Mouse (Mus musculus) heart, postnatal 25 days (tissue): ENCODE results near the gene Olfr695. TPM values are rescaled to one million over a fixed set of nuclear protein-coding genes. Genes with fewer than 3 reads are reported as not detected.
"Not testable (repeated sequence)": the region's sequence is repeated elsewhere in the genome, so short reads cannot be mapped to it uniquely, and the experiment has no call there.

Experiments used
- DNase-seq: peaks from one replicate; pipeline ENCODE4 v3.0.0; 2022; ENCODE audit warnings: low spot score
- intact Hi-C: fragments of 180-260 bp; cut with DNase I; formaldehyde crosslinking; loops from one replicate; pipeline ENCODE4 v1.15.1; 2025
- total RNA-seq, 2 experiments: library from RNA; stranded (reverse); gene quantifications; 2 replicates each; pipeline ENCODE4 v1.2.3; 2021

Olfr695 gene
- total RNA-seq = not detected

DNA sequence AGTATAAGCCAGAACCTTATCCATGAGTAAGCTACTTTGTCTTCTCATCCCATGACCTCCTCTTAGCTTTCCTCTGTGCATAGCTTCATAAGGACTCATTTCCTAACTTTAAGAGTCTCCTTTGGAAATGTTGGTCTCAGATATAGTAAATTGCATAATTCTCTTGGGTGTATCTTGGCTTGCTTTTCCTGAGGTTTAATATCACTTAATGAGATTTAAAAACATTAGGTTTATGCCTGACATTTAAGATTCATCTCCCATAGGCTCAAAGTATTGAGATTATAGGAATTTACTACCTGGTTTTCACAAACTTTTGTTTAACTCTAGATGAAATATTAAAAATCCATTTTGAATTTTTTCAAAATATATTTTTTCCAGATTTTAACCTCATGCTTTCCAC lies at the start of gene Olfr695:
Olfr695 (minus strand) TSS at position 101 of the 400 bp plus-strand sequence.
- intact Hi-C loops = no loop called here

DNA sequence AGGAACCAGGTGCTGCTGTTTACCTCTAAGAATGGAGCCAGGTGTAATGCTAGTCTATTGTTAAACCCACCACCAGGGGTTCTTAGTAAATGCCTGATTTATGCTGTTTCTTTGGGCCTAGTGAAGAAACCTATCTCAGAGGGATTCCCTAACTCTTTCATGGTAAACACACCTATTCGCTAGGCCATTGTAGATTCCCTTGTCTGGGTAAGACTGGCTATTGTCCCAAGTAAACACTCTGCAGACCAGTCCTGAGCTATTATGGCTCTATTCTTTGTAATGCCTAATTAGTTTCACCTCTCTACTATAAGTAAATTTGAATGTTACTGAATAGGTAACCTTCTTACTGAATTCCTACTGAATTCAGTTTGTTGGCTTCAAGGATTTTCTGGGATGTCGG lies 44.8 kb upstream of the Olfr695 start:
- intact Hi-C loops = not testable (repeated sequence)

More for the DNA sequence above, at the start of gene Olfr695:
- DNase-seq = no peak

DNA sequence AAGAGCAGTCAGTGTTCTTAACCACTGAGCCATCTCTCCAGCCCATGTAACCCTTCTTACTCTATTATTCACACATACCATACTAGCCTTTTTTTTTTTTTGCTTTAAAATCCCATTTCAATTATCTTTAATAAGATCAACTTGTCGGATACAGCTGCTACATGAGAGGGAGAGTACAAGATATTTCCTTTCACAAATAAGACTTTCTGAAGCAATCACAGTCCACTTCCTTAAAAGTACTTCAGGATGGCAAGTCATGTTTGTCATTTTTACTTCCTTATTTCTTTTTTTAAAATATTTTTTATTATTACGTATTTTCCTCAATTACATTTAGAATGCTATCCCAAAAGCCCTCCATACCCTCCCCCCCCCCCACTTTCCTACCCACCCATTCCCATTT lies 42.6 kb upstream of the Olfr695 start:
- intact Hi-C loops = no loop called here
- no peak for DNase-seq

More for the DNA sequence above, 44.8 kb upstream of the Olfr695 start:
- DNase-seq = not testable (repeated sequence)

DNA sequence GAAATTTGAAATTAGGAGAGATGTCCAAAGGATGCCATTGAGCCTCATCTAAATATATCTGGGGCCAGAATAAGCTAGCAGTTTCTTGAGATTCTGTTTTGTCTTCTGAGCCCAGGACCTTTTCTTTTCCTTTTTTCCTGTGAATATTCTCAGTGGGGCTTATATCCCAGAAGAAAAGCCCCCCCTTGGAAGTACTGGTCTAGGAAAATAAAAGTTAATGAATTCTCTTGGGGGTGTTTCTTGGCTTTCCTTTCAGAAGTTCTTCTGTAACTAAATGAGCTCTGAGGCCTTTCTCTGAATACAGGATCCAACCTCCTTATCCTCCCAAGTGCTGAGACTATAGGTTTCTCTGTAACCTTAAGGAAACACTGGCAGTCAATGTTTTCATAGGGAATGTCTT lies 39.1 kb upstream of the Olfr695 start, which contains the start of gene Olfr698:
Olfr698 (minus strand) TSS at position 101 of the 400 bp plus-strand sequence.
- intact Hi-C loops = no loop called here

DNA sequence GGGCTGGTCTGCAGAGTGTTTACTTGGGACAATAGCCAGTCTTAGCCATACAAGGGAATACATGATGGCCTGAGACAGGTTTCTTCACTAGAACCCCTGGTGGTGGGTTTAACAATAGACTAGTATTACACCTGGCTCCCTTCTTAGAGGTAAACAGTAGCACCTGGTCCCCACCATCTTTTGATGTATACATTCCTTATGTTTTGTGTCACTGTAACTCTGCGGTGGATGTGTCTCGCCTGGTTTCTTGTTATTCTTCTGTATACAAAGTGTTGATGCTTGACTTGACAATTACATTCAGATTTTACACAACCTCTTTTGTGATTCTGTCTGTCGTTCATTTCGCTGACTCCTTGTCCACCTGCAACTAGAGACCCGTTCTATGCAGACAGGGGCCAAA lies 29.6 kb upstream of the Olfr695 start:
- no peak for DNase-seq
- intact Hi-C loops = no loop called here

More for the DNA sequence above, 39.1 kb upstream of the Olfr695 start, which contains the start of gene Olfr698:
- DNase-seq = no peak

DNA sequence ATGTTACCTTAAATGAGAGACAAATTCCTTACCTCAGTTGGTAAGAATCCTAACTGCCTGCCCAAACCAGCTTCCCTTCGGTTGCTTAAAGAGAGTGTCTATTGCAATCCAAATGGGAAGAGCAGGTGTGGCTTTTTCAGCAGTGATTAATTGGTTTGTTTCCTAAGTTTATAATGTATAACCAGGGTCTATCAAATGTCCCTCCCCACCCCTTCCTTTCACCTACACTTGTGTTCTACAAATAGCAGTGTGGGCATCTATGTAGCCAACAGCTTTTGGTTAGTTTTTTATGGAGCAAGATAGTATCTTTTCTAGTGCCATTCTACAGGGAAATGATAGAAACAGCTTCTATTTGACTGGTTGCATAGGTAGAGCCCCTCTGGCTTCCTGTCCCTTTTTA lies 26.1 kb upstream of the Olfr695 start, which contains the start of gene Olfr697:
Olfr697 (minus strand) TSS at position 101 of the 400 bp plus-strand sequence.
- no peak for DNase-seq
- intact Hi-C loops = no loop called here

DNA sequence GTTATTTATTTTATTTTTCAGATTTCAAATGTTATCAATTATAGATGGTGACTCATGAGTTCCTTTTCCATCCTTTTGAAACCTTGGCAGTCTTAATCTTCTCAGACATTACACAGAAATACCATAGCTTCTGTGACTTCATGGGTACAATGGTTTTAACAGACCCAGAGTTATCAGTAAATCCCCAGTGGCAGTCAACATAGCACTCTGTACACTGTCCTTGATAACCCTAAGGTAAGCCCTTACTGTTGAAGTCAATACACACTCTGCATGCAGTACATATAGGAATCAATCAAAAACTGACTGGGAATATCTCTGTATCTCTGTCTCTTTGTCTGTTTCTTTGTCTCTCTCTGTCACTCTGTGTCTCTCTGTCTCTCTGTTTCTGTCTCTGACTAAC lies 20.8 kb upstream of the Olfr695 start:
- intact Hi-C loops = no loop called here
- DNase-seq = no peak

DNA sequence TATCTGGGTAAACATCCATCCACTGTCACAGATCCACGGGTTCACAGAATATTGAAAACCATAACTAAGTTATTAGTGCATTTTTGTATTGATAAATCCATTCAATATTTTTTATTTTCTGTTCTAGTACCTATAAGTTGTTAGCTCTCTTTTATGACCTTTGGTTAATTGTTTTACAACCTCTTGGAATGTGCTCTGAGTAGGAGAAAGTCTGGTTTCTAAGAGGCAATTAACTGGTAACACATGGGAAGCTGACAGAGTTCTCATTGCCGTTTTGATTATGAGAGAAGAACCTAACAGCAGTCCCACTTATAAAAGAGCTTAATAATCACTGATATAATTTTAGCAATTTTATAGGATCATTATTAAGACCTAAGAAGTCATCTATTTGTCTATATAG lies 17.5 kb upstream of the Olfr695 start:
- intact Hi-C loops = no loop called here
- no peak for DNase-seq

DNA sequence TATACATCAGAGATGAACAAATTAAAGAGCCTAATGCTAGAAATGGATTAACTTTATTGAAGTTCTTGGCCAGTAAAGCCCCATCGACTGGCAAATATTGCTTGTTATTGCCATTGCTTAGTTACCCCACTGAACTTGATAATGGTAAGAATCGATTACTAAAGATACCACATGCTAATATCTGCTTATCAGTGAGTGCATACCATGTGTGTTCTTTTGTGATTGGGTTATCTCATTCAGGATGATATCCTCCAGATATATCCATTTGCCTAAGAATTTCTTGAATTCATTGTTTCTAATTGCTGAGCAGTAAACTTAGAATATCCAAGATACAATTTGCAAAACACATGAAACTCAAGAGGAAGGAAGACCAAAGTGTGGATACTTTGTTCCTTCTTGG lies 9.5 kb upstream of the Olfr695 start:
- DNase-seq, intact Hi-C loops: not testable (repeated sequence)

DNA sequence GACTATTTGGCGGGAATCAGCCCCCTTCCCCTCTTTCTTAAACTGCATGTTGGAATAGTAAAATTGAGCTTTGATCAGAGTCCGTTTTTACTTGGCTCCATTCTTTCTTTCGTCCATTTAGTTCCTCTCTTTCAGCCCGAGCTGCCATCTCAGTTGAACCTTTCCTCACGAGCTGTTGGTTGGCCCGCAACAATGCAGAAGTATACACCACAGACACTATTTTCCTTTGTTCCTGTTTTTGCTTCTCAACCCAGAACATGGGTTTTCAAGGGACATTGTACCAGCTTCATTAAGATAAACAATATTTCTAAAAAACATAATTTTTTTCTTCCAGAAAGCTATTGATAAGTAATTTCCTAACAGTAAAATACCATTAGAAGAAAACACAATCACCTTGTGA lies 4.7 kb downstream of the Olfr695 start:
- intact Hi-C loops = no loop called here
- DNase-seq = no peak

DNA sequence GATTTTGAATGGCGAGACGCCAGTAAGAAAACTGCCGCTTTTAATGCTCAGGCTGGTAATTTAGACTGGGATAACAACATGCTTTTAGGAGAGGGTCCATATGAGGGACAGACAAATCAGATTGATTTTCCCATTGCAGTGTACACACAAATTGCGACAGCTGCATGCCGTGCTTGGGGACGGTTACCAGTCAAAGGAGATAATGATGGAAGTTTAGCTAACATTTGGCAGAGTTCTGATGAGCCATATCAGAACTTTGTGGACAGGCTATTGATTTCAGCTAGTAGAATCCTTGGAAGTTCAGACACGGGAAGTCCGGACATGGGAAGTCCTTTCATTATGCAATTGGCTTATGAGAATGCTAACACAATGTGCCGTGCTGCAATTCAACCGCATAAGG lies 8.5 kb downstream of the Olfr695 start:
- DNase-seq, intact Hi-C loops: not testable (repeated sequence)

DNA sequence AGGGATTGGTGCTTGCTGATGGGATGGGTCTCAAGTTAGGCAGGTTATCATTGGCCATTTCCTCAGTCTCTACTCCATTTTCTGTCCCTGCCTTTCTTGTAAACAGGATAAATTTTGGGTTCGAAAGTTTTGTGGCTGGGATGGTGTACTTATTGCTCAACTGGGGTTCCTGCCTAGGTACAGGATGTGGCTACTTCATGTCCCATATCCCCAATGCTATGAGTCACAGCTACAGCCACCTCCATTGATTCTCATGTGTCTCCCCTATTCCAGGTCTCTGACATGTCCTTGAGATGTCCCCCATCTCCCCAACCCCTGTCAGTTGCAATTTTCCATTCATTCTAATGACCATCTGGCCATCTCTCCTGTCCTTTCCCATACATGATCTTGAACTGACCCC lies 19.3 kb downstream of the Olfr695 start:
- intact Hi-C loops = no loop called here
- DNase-seq = no peak

DNA sequence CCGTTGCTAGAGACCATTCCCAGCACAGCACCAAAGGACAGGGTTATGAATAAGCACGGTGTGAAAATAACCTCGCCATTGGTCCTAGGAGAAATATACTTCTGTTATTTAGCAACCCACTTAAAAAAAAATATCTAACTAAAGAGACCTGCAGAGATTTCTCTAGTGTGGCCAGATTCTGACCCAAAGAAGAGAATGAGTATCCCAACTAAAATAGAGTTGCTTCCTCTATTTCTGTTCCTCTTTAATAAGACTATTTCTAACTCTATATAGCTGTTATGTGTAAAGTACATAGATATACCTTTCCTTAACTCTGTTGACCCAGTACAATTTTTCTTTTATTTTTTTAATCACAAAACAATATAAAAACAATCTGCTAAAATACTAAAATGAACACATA lies 23.2 kb downstream of the Olfr695 start:
- intact Hi-C loops = no loop called here
- DNase-seq = no peak

DNA sequence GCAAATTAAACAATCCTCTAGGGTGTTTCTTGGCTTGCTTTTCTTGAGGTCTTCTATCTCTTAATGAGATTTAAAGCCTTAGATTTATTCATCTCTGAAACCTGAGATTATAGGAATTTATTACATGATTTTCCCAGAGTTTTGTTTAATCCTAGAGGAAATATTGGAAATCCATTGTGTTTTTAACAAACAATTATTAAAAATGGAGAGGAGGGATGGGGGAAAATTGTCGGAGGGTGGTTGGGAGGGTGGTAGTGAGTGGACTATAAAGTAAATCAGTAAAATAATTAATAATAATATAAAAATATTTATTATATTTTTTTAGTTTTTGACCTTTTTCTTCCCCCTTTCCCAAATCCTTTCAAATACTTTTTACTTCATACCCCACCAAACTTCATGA lies 24.5 kb downstream of the Olfr695 start, which contains the start of gene Olfr694:
Olfr694 (minus strand) TSS at position 101 of the 400 bp plus-strand sequence.
- no peak for DNase-seq
- intact Hi-C loops = no loop called here

DNA sequence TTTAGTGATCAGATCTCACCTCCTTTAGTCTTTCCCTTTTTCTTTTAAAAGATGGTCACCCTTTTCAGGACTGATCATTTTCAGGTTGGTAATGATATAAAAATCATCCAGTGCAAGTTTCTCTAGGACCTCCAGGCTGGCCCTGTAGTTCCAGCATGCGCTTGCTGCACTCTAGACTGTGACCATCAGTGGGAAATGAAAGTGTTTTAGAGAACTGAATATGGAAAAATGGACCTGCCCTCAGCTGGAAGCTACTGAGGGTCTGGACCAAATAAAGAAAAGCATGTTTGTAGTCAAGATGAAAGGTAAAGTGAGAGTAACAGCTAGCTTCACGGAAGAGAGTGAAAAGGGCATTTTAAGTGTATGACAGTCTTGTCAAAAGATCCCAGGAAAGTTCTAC lies 30.8 kb downstream of the Olfr695 start:
- intact Hi-C loops = no loop called here
- no peak for DNase-seq

DNA sequence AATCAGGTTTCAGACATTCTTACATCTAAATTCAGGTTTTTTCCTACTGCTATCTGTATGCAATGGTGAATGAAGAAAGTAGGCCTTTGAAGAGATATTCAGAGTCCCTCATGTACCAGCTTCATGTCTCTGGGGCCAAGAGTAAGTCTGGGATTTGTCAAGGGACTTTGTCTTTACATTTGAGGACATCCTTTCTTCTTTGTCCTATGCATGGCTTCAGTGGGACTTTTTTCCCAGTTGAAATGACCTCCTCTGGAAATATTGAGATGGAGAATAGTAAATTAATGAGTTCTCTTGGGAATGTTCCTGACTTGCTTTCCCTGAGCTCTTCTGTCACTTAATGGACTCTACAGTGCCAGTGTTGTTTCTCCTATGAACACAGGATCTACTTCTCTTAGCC lies 35.7 kb downstream of the Olfr695 start, which contains the start of gene Olfr693:
Olfr693 (minus strand) TSS at position 101 of the 400 bp plus-strand sequence.
- intact Hi-C loops = no loop called here

More for the DNA sequence above, 35.7 kb downstream of the Olfr695 start, which contains the start of gene Olfr693:
- DNase-seq = no peak

Other genes with a start within 250 kb of the Olfr695 start
- not detected for gene Olfr693, start 35.8 kb downstream of the Olfr695 start, total RNA-seq
- not detected for gene Olfr694, start 24.6 kb downstream of the Olfr695 start, total RNA-seq
- not detected for gene Olfr697, start 26.0 kb upstream of the Olfr695 start, total RNA-seq
- not detected for gene Olfr698, start 39.0 kb upstream of the Olfr695 start, total RNA-seq
- gene Olfr699, start 76.8 kb upstream of the Olfr695 start, total RNA-seq = not detected
- not detected for gene Olfr700, start 92.4 kb upstream of the Olfr695 start, total RNA-seq
- gene Olfr701, start 97.7 kb upstream of the Olfr695 start, total RNA-seq = not detected
- not detected for gene Olfr702, start 117.5 kb upstream of the Olfr695 start, total RNA-seq
- not detected for gene Olfr703, start 127.0 kb upstream of the Olfr695 start, total RNA-seq
- gene Olfr704, start 146.8 kb upstream of the Olfr695 start, total RNA-seq = not detected
- not detected for gene Olfr705, start 160.5 kb upstream of the Olfr695 start, total RNA-seq
- not detected for gene Olfr706, start 171.8 kb upstream of the Olfr695 start, total RNA-seq
- not detected for gene Olfr707, start 184.8 kb upstream of the Olfr695 start, total RNA-seq
- not detected for gene Olfr1532-ps1, start 191.6 kb upstream of the Olfr695 start, total RNA-seq
- not detected for gene Olfr709-ps1, start 215.8 kb upstream of the Olfr695 start, total RNA-seq
- gene Olfr710, start 231.9 kb upstream of the Olfr695 start, total RNA-seq = not detected
- not detected for gene Olfr6, start 247.5 kb upstream of the Olfr695 start, total RNA-seq